Mouse (Mus musculus): Measurements from ENCODE around the gene Mycbp2. TPM values are rescaled to one million over a fixed set of nuclear protein-coding genes. Genes with fewer than 3 reads are reported as not detected.

Gene Mycbp2
- total RNA-seq (2015; ENCODE audit: low replicate concordance) (18.2 and 25.0 TPM in 2 replicates), total RNA-seq (2017; ENCODE audit: low replicate concordance) (13.2 and 14.7 TPM in 2 replicates)

DNA sequence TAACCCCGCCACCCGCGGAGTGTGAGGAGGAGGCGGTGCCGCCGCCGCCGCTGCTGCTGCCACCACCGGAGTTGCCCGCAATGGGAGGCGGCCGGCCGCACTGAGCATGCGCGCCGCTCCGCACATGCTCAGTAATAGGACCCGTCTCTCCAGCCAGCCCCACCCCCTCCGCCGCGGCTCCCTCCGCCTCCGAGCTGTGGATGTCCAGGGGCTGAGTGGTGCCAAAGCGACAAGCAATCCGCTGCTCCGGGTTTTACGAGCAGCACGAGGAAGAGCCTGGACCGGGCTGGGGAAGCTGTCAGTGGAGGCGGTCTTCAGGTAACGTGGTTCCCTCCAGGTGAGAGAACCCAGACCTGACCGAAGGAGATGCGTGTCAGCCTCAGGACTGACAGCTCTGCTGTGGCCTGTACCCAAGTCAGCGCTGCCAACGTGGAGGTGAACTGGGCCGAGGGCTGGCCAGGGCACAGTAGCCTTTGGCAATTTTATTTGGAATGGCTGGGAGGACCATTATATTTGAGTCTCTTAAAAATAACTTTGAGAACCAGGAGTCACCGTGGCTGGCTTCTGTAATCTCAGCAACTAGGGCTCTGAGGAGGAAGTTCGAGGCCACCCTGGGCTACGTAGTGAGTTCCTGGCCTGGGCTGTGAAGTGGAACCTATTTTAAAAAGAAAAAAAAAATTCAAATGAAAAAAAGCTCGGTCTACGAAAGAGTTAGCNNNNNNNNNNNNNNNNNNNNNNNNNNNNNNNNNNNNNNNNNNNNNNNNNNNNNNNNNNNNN lies at the start of gene Mycbp2:
Gene Mycbp2, minus strand, starts transcription at position 86 of the 777 bp plus-strand sequence.
- peak; percentile 95 for ATAC-seq (replicated peaks; ENCODE audit: low FRiP score, poor library complexity, severe bottlenecking)

DNA sequence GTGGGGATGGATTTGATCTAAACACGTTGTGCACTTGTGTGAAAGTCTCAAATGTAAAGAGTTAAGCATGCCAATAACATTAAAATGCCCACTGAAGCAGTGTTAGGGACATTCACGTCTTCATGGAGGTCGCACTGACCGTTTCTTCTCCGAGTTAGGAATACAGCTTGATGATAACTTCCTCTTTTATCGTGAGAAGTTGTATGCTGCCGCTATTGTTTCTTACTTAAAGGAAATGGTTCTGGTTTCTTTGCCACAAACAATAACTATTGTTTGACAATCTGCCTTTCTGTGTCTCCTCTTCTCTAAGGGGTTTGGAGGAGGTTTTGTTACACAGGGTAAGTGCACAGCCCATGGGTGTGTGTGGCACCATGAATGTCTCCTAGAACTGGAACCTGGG lies 45.8 kb upstream of the Mycbp2 start:
- ATAC-seq (replicated peaks; ENCODE audit: low FRiP score, poor library complexity, severe bottlenecking) = no peak

DNA sequence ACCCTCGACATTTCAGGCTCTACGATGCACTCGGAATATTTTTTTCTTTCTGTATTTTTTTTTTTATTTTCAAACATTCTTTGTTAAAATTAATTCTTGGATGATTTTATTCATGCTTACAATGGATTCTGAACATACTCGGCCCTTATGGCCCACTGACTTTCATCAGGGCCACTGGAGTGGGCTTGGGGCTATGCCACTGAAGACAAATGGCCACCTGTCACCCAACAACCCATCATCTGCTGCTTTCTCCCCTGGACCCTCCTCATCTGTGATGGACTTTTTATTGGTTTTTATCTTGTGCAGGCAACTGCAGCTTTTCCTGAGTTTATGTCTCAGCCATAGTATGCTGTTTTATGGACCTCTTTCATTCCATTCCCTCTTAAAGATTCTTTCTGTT lies 40.8 kb upstream of the Mycbp2 start:
- no peak for ATAC-seq (replicated peaks; ENCODE audit: low FRiP score, poor library complexity, severe bottlenecking)

DNA sequence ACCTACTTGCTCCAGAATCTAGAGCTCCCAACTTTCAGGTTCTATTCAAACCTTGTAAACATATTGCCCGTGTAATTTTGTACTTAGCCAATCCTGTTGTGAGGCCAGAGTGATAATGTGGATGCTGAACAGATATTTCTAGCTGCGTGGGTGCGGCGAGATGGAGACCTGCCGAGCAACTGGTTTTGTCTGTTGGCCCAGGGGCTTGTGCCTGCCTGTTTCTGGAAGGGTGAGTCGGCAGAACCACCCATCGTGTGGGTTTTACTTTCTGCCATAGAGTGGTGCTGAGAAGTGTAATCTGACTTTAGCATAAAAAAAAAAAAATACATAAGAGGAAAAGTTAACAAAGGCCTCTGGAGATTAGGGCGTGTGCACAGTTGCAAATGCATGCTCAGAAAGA lies 40.3 kb upstream of the Mycbp2 start:
- no peak for ATAC-seq (replicated peaks; ENCODE audit: low FRiP score, poor library complexity, severe bottlenecking)

DNA sequence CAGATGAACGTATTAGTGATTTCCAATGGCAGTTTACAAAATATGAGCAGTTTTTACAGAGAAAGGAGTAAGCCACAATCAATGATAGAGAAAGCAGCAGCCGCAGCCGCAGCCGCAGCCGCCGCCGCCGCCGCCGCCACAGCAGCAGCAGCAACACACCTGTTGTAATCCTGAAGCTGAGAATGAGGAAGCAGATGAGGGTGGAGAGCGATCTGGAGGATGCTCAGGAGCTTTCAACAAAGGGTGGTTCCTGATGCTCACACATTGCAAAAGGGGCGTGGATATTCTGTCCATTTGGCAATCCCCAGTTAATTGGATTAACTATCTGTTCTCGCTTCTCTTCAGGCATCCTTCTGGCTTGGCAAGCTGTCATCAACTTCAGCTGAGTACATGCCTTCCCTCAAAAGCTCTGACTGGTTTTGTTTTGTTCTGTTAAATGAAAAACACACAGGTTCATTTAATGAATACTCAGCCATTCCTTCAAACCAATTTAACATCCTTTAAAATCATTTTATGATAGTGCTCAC lies 38.5 kb upstream of the Mycbp2 start:
- no peak for ATAC-seq (replicated peaks; ENCODE audit: low FRiP score, poor library complexity, severe bottlenecking)

DNA sequence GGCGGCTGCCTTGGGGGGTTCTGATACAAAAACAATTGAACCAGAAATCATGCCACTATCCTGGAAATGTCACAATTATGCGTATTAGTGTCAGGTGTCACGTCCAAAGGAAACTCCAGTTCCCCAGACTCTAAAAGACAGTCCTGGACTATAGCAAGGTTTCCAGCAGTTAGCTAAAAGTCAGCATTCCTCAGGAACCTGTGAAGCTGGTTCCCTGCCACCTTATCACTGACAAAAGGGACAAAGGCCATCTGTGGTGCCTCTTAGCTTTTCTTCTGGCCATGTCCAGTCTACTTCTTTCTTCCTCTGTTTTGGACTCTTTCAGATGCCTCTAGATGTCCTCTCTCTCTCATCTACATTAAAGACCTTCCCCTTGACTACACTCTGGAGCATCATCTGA lies 32.1 kb upstream of the Mycbp2 start:
- ATAC-seq (replicated peaks; ENCODE audit: low FRiP score, poor library complexity, severe bottlenecking) = no peak

DNA sequence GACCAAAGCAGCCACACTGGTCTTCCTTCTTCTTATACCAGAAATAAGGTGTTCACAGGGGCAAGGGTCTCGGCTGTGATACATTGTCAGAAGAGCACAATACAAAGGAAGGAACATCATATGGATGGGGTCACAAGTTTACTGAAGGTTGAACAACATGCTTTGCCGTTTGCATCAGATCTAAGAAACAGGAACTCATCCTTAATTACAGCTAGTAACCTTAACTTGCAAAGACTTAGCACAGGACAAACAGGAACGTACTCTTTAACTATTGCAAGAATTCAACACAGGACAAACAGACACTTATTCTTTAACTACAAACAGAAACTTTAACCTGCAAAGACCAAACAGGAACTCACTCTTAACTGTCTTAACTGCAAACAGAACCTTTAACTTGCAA lies 30.2 kb upstream of the Mycbp2 start:
- ATAC-seq (replicated peaks; ENCODE audit: low FRiP score, poor library complexity, severe bottlenecking) = no peak

DNA sequence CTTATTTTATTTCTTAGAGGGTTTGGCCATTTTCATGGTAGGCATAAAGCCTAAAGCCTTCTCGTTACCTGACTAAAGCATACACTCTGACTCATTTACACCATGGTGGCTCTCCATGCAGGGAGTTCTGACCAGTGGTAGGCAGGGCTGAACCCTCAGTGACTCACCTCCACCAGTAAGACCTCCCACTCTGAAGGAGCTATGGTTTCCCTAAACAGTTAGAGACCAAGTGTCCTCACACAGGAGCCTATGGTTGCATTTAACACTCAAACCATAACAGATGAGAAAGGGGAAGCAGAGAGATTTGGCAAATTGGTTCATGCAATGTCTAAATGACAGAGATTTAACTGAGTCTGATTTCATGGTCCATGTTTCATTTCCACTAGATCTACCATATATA lies 28.9 kb upstream of the Mycbp2 start:
- no peak for ATAC-seq (replicated peaks; ENCODE audit: low FRiP score, poor library complexity, severe bottlenecking)

DNA sequence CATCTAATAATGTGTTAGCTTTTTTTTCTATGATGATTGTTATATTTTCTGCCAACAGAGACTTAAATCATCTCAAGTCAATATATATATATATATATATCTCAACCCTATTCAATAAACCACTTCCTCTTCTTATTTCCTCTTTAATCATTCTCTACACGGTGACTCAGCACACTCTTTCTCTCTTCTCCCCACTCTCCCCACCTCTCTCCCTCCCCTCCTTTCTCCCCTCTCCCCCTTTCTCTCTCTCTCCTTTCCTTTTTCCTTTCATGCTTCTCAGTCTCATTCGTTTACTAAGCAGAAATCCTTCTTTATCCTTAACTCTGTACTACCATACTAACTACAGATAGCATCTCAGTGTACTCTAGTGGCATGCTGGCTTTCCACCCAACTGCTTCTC lies 16.6 kb upstream of the Mycbp2 start:
- ATAC-seq (replicated peaks; ENCODE audit: low FRiP score, poor library complexity, severe bottlenecking) = no peak

DNA sequence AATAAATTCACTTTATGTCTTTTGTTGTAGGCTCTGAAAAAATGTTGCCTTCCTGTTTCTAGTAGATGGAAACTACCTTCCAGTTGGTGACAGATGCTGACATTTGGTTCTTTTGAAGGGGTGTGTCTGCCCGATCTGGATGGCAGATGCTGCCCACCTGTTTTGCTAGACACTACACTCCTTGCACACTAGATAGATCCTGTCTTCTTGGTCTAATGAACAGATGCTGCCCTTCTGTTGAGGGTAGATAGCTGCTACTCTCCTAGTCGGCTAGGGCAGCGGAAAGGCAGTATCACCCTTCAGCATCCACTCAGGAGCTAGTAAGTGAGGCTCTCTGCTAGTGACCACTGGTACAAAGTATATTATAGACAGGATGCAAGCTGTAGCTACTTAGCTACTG lies 9.5 kb upstream of the Mycbp2 start:
- ATAC-seq (replicated peaks; ENCODE audit: low FRiP score, poor library complexity, severe bottlenecking) = no peak

DNA sequence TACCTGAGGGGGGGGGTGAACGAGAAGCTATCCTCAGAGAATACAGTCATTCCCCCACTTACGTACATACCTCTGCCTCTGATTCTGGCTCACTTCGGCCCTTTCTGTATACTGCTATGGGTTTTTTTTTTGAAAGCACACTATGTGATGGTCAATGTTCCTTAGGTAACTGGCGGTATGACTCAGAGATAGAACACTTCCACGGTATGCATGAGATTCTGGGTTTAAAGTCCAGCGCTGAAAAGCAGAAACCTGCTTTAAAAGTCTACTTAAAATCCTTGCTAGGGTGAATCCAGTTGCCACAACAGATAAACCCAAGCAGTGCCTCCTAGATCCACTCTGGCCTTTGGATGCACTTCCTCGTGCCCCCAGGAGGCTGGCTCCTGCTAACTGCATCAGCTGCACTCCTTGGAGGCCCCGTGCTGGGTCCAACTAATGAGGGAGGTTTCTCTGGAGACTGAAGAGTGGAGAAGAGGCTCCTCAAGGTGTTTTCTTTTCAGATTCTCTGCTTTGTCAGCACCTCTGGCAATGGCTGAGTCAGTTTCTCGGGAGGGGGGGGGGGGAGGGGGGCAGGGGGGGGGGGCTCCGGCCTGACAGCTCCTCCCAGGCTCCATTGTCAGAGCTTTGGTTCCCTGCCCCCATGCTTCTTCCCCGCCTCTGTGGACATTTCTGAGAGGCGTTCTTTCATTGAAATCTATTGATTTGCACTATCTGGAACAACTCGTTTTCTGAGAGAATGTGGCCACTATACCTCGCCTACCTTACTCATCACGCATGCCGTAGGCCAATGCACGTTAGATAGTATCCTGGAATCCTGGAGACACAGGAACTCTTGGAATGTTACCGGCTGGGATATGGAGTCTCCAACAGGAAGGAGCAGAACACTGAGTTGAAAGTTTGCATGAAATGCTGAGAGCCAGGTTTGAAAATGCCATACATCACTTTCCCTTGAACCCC lies 8.1 kb upstream of the Mycbp2 start:
- no peak for ATAC-seq (replicated peaks; ENCODE audit: low FRiP score, poor library complexity, severe bottlenecking)

DNA sequence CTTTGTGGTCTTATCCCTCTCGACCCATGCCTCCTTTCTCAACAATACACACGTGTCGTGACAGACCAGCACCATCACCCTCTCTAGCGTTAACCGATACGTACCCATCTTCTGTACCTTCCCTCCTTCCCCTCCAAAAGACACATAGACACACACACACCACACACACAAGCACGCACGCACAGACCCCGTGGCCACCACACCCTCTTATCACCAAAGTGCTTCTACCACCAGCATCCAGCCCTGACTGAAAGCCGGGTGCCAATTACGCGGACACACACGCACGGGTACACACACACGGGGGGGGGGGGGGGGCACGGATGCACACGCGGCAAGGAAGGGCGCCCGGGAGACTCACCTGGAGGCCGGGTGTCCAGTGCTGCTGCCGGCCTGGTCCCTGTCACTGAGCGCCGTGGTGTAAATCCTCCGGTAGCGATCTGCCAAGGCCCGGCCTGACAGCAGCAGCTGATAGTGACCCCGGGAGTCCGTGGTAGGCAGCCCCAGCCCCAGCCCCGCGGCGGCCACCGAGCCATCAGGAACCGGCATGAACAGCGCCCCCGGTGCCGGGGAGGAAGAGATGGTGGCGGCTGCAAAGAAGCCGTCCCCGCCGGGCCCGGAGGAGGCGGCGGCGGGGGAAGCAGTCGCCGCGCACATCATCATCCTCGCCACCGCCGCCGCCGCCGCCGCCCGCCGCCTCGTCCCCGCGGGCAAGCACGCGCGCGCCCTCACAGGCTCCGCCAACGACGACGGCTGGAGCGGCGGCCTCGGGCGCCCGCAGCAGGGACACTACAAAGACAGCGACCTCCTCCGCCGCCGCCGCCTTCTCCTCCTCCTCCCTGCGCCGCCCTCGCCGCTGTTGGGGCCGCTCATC lies 521 bp downstream of the Mycbp2 start:
- ATAC-seq (replicated peaks; ENCODE audit: low FRiP score, poor library complexity, severe bottlenecking) = peak; percentile 44

DNA sequence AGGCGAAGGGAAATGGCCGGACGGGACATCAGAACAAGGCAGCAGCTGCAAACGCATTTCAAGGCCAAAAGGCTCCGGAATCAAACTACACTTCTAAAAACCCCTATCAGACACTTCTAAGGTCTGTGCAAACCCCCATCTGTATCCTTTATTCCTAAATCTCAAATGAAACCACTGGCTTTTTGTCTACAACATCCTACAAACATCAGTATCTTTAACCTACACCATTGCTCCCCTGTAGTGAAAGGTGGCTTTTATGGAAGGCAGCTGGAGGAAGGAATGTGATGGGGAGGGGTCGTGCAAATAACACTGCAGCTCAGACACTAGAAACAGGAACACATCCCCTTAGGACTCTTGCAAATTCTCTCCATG lies 1.1 kb downstream of the Mycbp2 start:
- no peak for ATAC-seq (replicated peaks; ENCODE audit: low FRiP score, poor library complexity, severe bottlenecking)

DNA sequence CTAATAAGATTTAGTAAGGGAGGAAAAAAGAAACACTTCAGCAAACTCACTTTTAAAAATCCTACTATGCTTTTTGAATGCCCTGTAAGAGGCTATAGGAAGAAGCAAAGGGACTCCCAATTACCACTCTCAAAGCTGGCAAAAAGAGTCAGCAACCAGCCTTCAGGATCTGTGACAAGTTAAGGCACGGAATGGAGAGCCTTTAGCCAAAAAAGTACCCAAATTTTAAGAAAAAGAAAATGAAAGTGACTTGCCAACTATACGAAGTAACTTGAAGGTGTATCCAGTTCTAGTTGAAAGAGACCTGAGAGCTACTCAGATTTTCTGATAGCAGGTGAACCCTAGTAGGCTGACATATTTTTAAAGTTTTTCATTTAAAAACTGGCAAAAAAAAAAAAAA lies 1.6 kb downstream of the Mycbp2 start:
- ATAC-seq (replicated peaks; ENCODE audit: low FRiP score, poor library complexity, severe bottlenecking) = no peak

DNA sequence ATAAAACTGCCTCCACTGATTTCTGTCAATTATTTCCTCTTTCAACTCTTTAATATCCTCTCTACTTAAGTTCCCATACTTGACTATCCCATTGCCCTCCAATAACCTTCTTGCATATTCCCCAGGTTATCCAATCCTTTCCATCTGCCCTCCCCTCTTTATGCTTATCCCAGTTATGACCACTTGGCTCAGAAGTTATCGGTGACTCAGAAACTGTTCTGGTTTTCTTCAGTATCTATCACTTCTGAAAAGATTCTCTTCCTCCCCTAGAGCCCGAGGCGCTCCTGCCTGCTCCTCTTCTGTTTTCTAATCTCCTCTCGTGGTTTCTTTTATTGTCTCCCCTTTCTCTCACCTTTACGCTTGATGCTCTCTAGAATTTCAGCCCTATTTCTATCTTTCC lies 2.8 kb downstream of the Mycbp2 start:
- no peak for ATAC-seq (replicated peaks; ENCODE audit: low FRiP score, poor library complexity, severe bottlenecking)

DNA sequence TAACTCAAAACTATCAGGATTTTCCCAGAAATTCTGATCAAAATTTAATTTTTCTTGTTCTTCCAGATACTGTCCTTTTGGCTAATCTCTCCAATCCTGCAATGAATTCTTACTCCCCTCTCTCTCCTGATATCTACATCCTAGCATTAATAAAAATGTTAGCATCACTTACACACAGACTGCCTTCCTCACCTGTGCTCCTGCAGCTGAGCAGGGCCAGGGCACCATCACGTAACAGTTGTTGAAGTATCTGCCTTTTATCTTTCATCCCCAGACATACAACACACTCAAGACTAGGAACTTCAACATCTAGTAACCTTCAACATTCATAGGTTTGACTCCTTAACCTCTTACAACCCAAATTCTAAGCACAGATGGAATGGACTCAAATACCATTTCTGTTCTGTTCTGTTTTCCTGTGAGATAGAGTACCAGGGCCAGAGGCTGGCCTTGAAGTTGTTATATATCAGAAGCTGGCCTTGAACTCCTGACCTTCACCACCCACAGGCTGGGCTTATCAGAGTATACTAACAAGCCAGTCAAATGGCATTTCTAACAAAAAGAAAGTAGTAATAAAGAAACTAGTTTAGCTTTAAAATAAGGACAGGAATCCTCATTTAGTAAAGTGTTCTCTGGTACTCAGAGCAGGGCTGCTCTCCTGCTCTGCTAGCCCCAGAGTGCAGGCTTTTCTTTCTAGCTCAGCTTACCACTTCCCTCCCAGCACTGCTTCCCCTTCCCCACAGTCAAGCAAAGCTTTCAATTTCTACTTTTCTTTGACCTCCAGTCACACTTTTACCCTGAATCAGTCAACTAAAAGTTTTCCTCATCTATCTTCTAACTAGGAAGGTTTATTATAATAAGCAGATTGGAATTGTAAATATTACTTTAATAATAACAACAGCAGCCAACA lies 5.0 kb downstream of the Mycbp2 start:
- ATAC-seq (replicated peaks; ENCODE audit: low FRiP score, poor library complexity, severe bottlenecking) = no peak

DNA sequence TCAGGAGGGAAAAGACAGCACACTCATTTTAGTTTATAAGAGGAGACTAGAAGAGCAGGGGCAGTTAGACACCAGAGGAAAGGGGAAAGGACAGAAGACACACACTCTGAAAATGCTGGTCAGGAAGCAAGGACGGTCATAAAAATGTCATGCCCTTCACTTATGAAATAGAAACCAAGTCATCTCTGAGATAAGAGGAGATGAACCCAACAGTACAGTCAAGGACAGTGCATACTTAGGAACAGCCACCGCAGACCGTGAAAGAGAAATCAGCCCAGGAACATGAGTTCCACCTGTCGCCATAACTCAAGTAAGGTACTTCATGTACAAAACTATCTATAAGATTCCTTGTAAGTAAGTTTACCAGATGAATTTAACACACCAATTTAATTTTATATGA lies 33.7 kb downstream of the Mycbp2 start:
- no peak for ATAC-seq (replicated peaks; ENCODE audit: low FRiP score, poor library complexity, severe bottlenecking)

DNA sequence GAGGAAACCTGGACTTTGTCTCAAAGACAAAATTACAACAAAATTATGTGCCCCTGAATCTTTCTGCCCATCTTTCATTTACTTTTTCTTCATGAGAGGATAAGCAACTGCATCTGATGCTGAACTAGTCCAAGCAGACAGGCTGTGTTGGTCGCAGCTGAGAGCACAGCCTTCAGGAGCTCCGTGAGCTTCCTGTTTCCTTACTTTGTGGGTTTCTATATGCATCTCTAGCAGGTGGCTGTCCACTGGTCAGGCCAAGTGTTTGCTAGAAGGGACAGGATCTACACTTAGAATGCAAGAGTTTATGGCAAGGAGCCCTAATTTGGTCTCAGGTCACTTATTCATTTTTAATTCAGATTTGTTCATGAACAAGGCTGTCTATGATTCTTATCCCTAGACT lies 50.4 kb downstream of the Mycbp2 start:
- ATAC-seq (replicated peaks; ENCODE audit: low FRiP score, poor library complexity, severe bottlenecking) = no peak

DNA sequence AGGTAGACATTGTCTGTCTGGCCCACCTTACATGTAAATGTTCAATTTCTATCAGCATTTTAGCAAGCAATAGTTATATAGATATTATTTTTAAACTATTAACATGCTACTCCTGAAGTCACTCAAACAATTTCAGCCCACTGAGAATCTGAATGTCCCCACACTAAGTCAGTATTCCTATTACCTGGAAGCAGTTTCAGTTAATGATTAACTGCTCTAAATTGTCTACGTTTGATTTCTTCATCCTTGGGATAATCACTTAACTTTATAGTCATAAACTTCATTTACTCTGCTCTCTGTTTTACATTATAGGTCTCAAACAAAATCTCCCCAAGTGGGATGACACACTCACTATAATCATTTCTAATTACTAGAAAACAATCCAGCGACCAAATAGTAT lies 60.0 kb downstream of the Mycbp2 start:
- ATAC-seq (replicated peaks; ENCODE audit: low FRiP score, poor library complexity, severe bottlenecking) = no peak
